Mouse (Mus musculus): ENCODE results near the gene 1110051M20Rik.

DNA sequence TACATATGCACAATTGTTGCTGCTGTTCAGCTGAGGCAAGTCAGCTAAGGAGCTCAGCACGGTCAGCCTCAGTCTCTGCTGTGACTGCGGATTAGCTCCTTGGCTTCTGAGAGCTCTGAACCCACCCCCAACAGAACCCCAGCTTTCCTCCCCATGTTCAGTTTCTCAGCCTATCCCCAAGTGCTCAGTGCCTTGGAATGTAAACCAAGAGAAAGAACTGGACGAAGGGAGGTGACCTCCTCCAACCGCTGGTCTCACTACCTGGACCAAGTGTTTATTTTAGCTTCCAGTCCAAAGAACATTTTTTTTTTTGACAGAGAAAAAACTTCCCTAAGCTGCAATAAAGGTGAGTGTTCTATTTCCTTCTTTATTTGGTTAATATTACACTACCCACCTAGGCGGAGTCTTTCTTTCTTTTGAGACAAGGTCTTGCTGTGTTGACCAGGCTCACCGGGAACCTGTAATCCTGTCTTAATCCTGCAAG, 94.5 kb downstream of the 1110051M20Rik start:
- TF ChIP-seq CTCF (IDR thresholded peaks at IDR 0.05) (no peak), POLR2A (IDR thresholded peaks at IDR 0.05; ENCODE audit: insufficient read depth, low read depth, low read length) (no peak), EP300 (IDR thresholded peaks at IDR 0.05; ENCODE audit: insufficient read depth, low read depth, low read length) (no peak)

Measured in heart, adult 2 months (tissue).